Mouse (Mus musculus) liver, embryonic 15.5 days (tissue): ENCODE results near the gene Gtf2ird1. TPM values are rescaled to one million over a fixed set of nuclear protein-coding genes. Genes with fewer than 3 reads are reported as not detected.
"Not testable (repeated sequence)": the region's sequence is repeated elsewhere in the genome, so short reads cannot be mapped to it uniquely, and the experiment has no call there.

Experiments
- ATAC-seq: fragments of 200-750 bp; cut with Nextera tagmentation; 2 replicates; pipeline ENCODE4 v1.8.0; 2017; ENCODE audit warnings: moderate number of reproducible peaks, mild to moderate bottlenecking, moderate library complexity; ENCODE audit not compliant: insufficient read depth
- H3K27ac ChIP-seq: fragments of 300-500 bp; sonication (generic); replicated peaks from 2 replicates; pipeline ENCODE4 v1.5.1; 2015; ENCODE audit warnings: mild to moderate bottlenecking, inconsistent platforms
- H3K27me3 ChIP-seq: fragments of 300-500 bp; sonication (generic); 2 replicates; pipeline ENCODE4 v1.6.1; 2015; ENCODE audit warnings: mild to moderate bottlenecking, inconsistent platforms
- H3K36me3 ChIP-seq: fragments of 300-500 bp; sonication (generic); replicated peaks from 2 replicates; pipeline ENCODE4 v1.6.1; 2015; ENCODE audit warnings: moderate library complexity, mild to moderate bottlenecking, inconsistent platforms
- H3K4me1 ChIP-seq: fragments of 300-500 bp; sonication (generic); replicated peaks from 2 replicates; pipeline ENCODE4 v1.6.1; 2015; ENCODE audit warnings: inconsistent platforms
- H3K4me2 ChIP-seq: fragments of 300-500 bp; sonication (generic); 2 replicates; pipeline ENCODE4 v1.6.1; 2015; ENCODE audit warnings: moderate library complexity, mild to moderate bottlenecking, inconsistent platforms
- H3K4me3 ChIP-seq: fragments of 300-500 bp; sonication (generic); replicated peaks from 2 replicates; pipeline ENCODE4 v1.5.1; 2015; ENCODE audit warnings: mild to moderate bottlenecking, inconsistent platforms
- H3K9ac ChIP-seq: fragments of 300-500 bp; sonication (generic); 2 replicates; pipeline ENCODE4 v1.6.1; 2015; ENCODE audit warnings: moderate library complexity, mild to moderate bottlenecking, inconsistent platforms
- H3K9me3 ChIP-seq: fragments of 300-500 bp; sonication (generic); replicated peaks from 2 replicates; pipeline ENCODE4 v1.6.1; 2016; ENCODE audit warnings: inconsistent platforms
- WGBS: fragments of 180-500 bp; shearing (Covaris S2); methylation state at CpG from one replicate; pipeline ENCODE4 v1.1.7; 2015; ENCODE audit warnings: mixed read lengths; ENCODE audit not compliant: insufficient replicate concordance; 5-methylcytosine and 5-hydroxymethylcytosine counted together
- polyA plus RNA-seq: library from polyadenylated mRNA; unstranded; fragments of >200 nt; fragmentation: Nextera tagmentation; extraction: Ambion mirVana; gene quantifications from 2 replicates; pipeline ENCODE4 v1.2.1, GENCODE M21; 2015

The Gtf2ird1 gene
- polyA plus RNA-seq, 1 experiment from 2014 or later, result 10.2 TPM

DNA sequence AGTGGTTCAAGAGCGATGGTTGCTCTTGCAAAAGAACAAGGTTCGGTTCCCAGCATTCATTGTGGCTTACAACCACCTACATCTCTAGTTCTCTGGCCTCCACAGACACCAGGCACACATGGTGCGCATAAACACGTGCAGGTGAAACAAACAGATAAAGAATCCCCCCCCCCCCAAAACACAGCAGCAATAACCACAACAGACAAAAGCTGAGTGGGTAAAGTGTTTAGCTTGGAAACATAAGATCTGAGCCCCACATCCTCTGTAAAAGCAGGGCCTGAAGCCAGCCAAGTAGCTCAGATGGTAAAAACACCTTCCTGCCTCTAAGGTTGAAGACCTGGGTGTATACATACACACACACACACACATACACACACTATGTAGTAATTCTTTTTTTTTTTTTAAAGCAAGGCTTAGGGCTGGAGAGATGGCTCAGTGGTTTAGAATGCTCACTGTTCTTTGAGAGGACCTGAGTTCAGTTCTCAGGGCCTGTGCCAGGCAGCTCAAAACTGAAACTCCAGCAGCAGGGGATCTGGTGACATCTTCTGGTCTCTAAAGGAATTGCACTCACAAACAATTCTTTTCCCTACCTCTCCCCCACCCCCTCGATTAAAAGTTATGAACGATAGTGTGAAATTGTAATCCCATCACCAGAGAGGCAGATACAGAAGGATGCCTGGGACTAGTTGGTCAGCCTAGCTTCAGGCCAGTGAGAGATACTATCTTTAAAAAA, 83.4 kb downstream of the Gtf2ird1 start:
- Histone ChIP-seq H3K9ac (no peak overlapping the region), H3K27ac (no peak overlapping the region), H3K4me2 (no peak overlapping the region), H3K27me3 (no peaks in the 10 kb centered on the region), H3K4me3 (no peak overlapping the region), H3K36me3 (0 out of 2 replicates have a peak, but pooled peaks cover 5% of the 10 kb centered on the region), H3K4me1 (no peaks in the 10 kb centered on the region), H3K9me3 (no peaks in the 10 kb centered on the region)
- ATAC-seq, result no peak
- WGBS, result 74% methylated on average over 6 of the region's 6 CpGs

DNA sequence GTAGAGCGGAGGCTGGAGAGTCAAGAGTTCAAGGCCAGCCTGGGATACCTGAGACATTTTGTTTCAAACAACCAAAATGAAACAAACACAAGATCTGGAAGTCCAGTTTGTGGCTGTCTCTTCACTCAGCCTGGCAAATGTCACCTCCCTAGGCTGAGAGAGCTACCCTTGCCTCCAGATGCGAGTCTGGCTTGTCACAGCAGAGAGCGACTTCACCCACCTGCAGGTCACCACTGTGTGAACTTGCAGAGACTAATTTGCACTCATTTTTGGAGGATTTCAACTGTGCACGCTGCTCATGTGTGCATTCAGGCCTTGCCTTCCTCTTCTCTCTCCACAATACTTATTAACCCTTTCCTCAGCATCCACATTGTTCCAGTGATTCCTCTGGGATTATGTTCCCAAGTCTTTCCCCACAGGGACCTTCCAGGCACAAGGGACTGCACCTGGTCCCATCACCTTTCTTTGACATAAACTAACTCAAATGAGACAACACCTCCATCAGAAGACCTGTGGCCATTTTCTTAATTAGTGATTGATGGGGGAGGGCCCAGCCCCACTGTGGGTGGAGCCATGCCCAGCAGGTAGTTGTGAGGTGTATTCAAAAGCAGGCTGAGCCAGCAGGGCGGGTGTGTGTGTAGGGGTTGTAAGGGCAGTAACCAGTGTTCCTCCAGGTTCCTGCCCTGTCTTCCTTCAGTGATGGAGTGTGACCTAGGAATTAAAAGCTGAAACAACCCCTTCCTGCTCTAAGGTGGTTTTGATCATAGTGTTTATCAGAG, 84.8 kb downstream of the Gtf2ird1 start:
- Histone ChIP-seq H3K36me3 (no peaks in the 10 kb centered on the region; the same call in 1 of the 2 replicates), H3K9me3 (no peaks in the 10 kb centered on the region), H3K4me2 (no peak overlapping the region), H3K4me1 (no peaks in the 10 kb centered on the region), H3K9ac (no peak overlapping the region), H3K27me3 (no peaks in the 10 kb centered on the region), H3K4me3 (no peak overlapping the region), H3K27ac (no peak overlapping the region)
- no peak for ATAC-seq
- 74% methylated on average over 5 of the region's 5 CpGs for WGBS

DNA sequence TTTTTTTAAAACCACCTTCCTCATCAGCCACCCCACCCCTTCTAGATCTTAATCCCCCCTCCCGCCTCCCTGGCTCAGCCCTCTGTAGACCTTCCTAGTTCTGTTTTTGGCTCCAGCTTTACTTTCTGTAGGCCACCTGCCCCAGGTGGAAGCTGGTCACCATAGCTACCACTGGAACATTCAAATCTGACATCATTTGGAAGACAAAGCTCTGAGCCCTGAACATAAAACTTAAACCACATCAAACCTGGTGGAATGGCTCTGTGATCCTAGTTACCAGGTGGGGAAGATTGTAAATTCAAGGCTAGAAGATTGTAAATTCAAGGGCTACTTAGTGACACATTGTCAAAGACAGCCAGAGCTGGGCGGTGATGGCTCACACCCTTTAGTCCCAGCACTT, 85.7 kb downstream of the Gtf2ird1 start:
- no peaks in the 10 kb centered on the region for H3K27me3 ChIP-seq
- WGBS, result 67% methylated on average over 2 of the region's 2 CpGs
- H3K36me3 ChIP-seq, result no peaks in the 10 kb centered on the region; the same call in 1 of the 2 replicates
- H3K4me3 ChIP-seq, result no peak overlapping the region
- no peak for ATAC-seq
- no peak overlapping the region for H3K4me2 ChIP-seq
- H3K27ac ChIP-seq, result no peak overlapping the region
- H3K9me3 ChIP-seq, result no peaks in the 10 kb centered on the region
- H3K4me1 ChIP-seq, result no peaks in the 10 kb centered on the region
- no peak overlapping the region for H3K9ac ChIP-seq

DNA sequence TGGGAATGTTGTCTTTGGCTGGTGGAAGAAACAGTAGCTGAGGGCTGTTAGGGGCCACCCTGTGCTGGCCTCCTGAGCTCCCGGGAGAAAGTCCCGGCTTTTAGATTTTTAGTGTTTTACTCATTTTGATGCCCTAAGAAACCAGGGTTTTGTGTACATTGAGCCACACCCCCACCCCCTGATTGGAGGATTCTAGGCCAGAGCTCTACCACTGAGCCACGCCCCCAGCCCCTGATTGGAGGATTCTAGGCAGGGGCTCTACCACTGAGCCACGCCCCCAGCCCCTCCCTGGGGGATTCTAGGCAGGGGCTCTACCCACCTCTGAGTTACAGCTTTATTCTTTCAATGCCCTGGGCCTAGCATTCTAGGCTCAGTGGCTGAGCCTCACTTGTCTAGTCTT, 97.4 kb downstream of the Gtf2ird1 start:
- no peak for ATAC-seq
- WGBS, result 70% methylated on average over 4 of the region's 4 CpGs

DNA sequence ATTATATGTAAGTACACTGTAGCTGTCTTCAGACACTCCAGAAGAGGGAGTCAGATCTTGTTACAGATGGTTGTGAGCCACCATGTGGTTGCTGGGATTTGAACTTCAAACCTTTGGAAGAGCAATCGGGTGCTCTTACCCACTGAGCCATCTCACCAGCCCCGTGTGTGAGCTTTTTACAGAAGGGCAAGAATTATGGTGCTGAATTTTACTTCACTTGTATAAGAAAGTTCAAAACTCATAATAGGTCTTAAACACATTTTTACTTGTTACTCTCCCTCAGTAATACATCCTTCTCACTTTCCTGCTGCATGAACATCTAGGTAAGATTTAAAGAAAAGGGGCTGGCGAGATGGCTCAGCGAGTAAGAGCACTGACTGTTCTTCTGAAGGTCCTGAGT, 101.1 kb downstream of the Gtf2ird1 start:
- not testable (repeated sequence) for H3K27me3 ChIP-seq, H3K4me2 ChIP-seq, ATAC-seq, H3K9me3 ChIP-seq, H3K9ac ChIP-seq, H3K27ac ChIP-seq, H3K4me3 ChIP-seq
- Histone ChIP-seq H3K4me1 (peaks cover 15% of the 10 kb centered on the region), H3K36me3 (peaks cover 16% of the 10 kb centered on the region)
- WGBS, result 76% methylated on average over 4 of the region's 4 CpGs

More for the DNA sequence above, 97.4 kb downstream of the Gtf2ird1 start:
- Histone ChIP-seq H3K27me3 (no peaks in the 10 kb centered on the region), H3K4me3 (no peak overlapping the region), H3K27ac (no peak overlapping the region), H3K4me2 (no peak overlapping the region), H3K9me3 (no peaks in the 10 kb centered on the region), H3K4me1 (no peaks in the 10 kb centered on the region), H3K36me3 (peaks cover 19% of the 10 kb centered on the region), H3K9ac (no peak overlapping the region)

DNA sequence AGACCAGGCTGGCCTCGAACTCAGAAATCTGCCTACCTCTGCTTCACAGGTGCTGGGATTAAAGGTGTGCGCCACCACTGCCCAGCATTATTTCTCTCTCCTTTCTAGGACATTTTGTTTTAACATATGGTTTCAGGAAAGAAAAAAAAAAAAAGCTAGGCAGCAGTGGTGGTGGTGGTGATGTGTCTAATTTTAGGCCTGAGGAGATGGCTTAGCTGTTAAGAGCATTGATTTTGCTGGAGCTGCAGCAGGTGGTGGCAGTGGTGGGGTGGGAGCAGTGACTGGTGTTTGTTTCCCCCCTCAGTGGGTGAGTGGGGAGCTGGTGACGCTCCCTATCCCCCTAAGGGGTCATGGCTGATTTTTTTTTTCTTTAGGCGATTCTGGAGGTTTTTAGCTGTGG, 103.4 kb downstream of the Gtf2ird1 start:
- H3K4me3 ChIP-seq, result no peak overlapping the region
- H3K27ac ChIP-seq, result no peak overlapping the region
- no peak overlapping the region for H3K9ac ChIP-seq
- no peak for ATAC-seq
- no peaks in the 10 kb centered on the region for H3K36me3 ChIP-seq
- no peak overlapping the region for H3K4me2 ChIP-seq
- no peaks in the 10 kb centered on the region for H3K27me3 ChIP-seq
- 52% methylated on average over 4 of the region's 4 CpGs for WGBS
- no peaks in the 10 kb centered on the region for H3K9me3 ChIP-seq
- H3K4me1 ChIP-seq, result peaks cover 16% of the 10 kb centered on the region

DNA sequence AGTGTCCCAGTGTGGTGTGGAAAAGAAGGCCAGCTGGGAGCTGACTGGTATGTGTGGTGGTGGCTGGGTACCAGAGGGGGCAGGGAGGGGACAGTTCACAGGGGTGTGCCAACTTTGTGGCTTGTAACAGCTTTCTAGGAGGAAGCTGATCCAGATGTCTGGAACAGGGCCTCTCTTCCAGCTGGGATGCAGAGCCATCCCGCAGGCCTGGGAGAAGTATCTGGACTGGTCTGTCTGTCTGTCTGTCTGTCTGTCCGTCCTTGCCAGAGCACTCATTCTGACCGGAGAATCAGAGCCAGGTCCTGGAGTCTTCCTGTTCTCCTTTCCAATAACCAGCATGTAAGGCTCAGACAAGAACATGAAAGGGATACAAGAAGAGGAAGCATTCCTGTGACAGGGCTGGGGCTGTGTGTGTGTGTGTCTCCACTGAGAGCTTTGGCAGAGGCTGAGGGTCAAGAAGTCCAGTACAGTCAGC, 104.0 kb downstream of the Gtf2ird1 start:
- H3K27ac ChIP-seq, result no peak overlapping the region
- H3K27me3 ChIP-seq, result no peaks in the 10 kb centered on the region
- no peak overlapping the region for H3K9ac ChIP-seq
- peaks cover 16% of the 10 kb centered on the region for H3K4me1 ChIP-seq
- no peaks in the 10 kb centered on the region for H3K36me3 ChIP-seq
- WGBS, result 37% methylated on average over 3 of the region's 3 CpGs
- H3K4me2 ChIP-seq, result no peak overlapping the region
- H3K9me3 ChIP-seq, result no peaks in the 10 kb centered on the region
- H3K4me3 ChIP-seq, result no peak overlapping the region
- ATAC-seq, result no peak

DNA sequence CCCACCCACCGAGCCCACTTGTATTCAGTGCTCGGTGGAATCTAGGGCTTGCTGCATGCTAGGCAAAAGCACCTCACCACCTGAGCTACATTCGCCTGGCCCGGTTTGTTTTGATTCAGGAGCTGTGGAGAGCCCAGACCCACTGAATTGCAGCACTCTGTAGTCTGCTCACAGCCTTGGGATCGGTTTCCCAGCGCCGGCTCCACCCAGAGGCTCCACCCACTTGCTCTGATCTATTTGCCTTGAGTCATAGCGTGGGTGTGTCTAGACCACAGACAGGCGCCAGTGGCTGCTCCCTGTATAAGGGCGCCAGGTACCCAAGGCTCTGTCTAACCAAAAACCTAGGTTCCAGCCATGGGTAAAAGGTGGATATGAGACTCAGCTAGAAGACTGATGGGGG, 105.9 kb downstream of the Gtf2ird1 start:
- Histone ChIP-seq H3K9me3 (no peaks in the 10 kb centered on the region), H3K4me3 (no peak overlapping the region), H3K9ac (no peak overlapping the region)

DNA sequence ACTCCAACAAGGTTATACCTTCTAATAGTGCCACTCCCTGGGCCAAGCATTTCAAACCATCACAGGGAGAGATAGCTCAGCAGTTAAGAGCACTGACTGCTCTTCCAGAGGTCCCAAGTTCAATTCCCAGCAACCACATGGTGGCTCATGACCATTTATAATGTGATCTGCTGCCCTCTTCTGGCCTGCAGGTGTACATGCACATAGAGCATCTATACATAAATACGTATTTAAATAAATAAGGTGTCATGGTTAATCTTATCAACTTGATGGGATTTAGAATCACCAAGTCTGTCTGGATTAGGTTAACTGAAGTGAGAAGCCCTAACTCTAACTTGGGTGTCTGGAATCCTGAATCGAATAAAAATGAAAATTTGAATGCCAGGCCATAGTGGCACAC, 109.5 kb downstream of the Gtf2ird1 start:
- no peaks in the 10 kb centered on the region for H3K36me3 ChIP-seq
- ATAC-seq, result no peak
- H3K4me3 ChIP-seq, result no peak overlapping the region
- H3K4me1 ChIP-seq, result peaks cover 12% of the 10 kb centered on the region
- no peak overlapping the region for H3K9ac ChIP-seq
- no peak overlapping the region for H3K4me2 ChIP-seq
- 48% methylated on average over 2 of the region's 2 CpGs for WGBS
- no peak overlapping the region for H3K27ac ChIP-seq
- H3K9me3 ChIP-seq, result no peaks in the 10 kb centered on the region
- H3K27me3 ChIP-seq, result no peaks in the 10 kb centered on the region

More for the DNA sequence above, 105.9 kb downstream of the Gtf2ird1 start:
- Histone ChIP-seq H3K4me2 (peak overlapping the region; percentile 43), H3K36me3 (no peaks in the 10 kb centered on the region), H3K27ac (no peak overlapping the region), H3K4me1 (peaks cover 16% of the 10 kb centered on the region), H3K27me3 (no peaks in the 10 kb centered on the region)
- WGBS, result 9% methylated on average over 10 of the region's 10 CpGs
- peak; percentile 87 for ATAC-seq

DNA sequence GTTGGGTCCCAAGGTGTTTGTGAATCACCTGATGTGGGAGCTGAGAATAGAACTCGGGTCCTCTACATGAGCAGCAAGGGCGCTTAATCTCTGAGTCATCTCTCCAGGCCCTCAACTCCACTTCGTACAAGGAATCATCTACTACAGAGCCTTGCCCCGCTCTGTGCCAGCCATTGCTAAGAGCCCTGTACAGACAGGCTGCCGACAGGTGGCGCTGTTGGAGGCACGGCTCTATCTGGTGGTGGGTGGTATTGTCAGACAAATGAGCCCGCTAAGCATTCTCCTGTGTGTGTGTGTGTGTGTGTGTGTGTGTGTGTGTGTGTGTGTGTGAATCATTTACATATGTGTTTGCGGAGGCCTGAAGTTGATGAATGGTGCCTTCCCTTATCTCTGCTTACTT, 111.1 kb downstream of the Gtf2ird1 start:
- Histone ChIP-seq H3K9me3 (no peaks in the 10 kb centered on the region), H3K4me1 (peaks cover 2% of the 10 kb centered on the region), H3K27ac (no peak overlapping the region), H3K36me3 (no peaks in the 10 kb centered on the region), H3K9ac (no peak overlapping the region), H3K4me2 (no peak overlapping the region), H3K4me3 (no peak overlapping the region), H3K27me3 (no peaks in the 10 kb centered on the region)
- no peak for ATAC-seq
- 75% methylated on average over 9 of the region's 9 CpGs for WGBS

DNA sequence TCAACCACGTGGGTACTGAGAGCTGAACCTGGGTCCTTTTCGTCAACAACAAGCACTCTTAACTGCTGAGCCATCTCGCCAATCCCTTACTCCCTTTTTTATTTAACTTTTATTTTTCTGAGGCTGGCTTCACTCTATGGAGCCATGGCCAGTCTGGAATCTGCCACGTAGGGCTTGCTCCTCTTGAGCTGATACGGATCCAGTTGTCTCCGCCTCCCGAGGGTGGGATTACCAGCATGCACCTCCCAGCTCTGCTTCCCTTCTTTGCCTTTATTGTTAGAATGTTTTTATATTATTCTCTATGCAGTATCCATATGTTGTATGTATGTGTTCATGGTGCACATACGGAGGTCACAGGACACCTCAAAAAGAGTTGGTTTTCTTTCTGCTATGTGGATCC, 112.4 kb downstream of the Gtf2ird1 start:
- Histone ChIP-seq H3K27ac (no peak overlapping the region), H3K36me3 (no peaks in the 10 kb centered on the region), H3K4me2 (no peak overlapping the region), H3K4me3 (no peak overlapping the region), H3K27me3 (no peaks in the 10 kb centered on the region), H3K9me3 (no peaks in the 10 kb centered on the region), H3K9ac (no peak overlapping the region), H3K4me1 (0 out of 2 replicates have a peak, but pooled peaks cover 3% of the 10 kb centered on the region)
- ATAC-seq, result no peak
- WGBS, result 69% methylated on average over 8 of the region's 8 CpGs
